Mouse (Mus musculus) E14TG2a.4 (cell line): Measurements from ENCODE around the gene Rchy1.

Source experiments
- CTCF ChIP-seq: conservative IDR thresholded peaks from 2 replicates; pipeline ENCODE4 v1.5.1; 2014; ENCODE audit warnings: low read length
- POU5F1 ChIP-seq: IDR thresholded peaks from 2 replicates; pipeline ENCODE4 v1.6.1; 2014; ENCODE audit warnings: low read length, borderline replicate concordance

- TF ChIP-seq CTCF (no peak), POU5F1 (no peak)
Observed at GRCm38 (mm10) chr5:91972046-91972445, 9.2 kb upstream of the Rchy1 start.
